Mouse (Mus musculus) hindbrain, embryonic 10.5 days (tissue): ENCODE measurements at regions not wholly inside any gene's neighbourhood (a gene's known extent, or its start where the extent isn't known, plus 50 kb on each side); places are given as distances from the start of the nearest gene placed in this dataset.
A peak's percentile ranks its signal among the peaks of the same experiment; 100 is the strongest.

Experiments
- DNase-seq: peaks from one replicate; pipeline ENCODE4 v3.0.0-alpha.2; 2017; ENCODE audit warnings: low spot score
- H3K27ac ChIP-seq: fragments of 300-500 bp; sonication (generic); 2 replicates; pipeline ENCODE4 v1.5.1; 2016; ENCODE audit warnings: mild to moderate bottlenecking, moderate library complexity
- H3K27me3 ChIP-seq: fragments of 300-500 bp; sonication (generic); 2 replicates; pipeline ENCODE4 v1.6.1; 2016; ENCODE audit warnings: mild to moderate bottlenecking; ENCODE audit not compliant: poor library complexity, insufficient read depth, severe bottlenecking
- H3K36me3 ChIP-seq: fragments of 300-500 bp; sonication (generic); 2 replicates; pipeline ENCODE4 v1.6.1; 2016; ENCODE audit warnings: mild to moderate bottlenecking, moderate library complexity
- H3K4me1 ChIP-seq: fragments of 300-500 bp; sonication (generic); replicated peaks from 2 replicates; pipeline ENCODE4 v1.6.1; 2016; ENCODE audit warnings: mild to moderate bottlenecking
- H3K4me3 ChIP-seq: fragments of 300-500 bp; sonication (generic); 2 replicates; pipeline ENCODE4 v1.5.1; 2016; ENCODE audit warnings: mild to moderate bottlenecking, moderate library complexity
- H3K9me3 ChIP-seq: fragments of 300-500 bp; sonication (generic); 2 replicates; pipeline ENCODE4 v1.6.1; 2016; ENCODE audit warnings: mild to moderate bottlenecking, moderate library complexity
- WGBS: fragments of 180-500 bp; shearing (Covaris S2); methylation state at CpG from one replicate; pipeline ENCODE4 v1.1.7; 2016; 5-methylcytosine and 5-hydroxymethylcytosine counted together

DNA sequence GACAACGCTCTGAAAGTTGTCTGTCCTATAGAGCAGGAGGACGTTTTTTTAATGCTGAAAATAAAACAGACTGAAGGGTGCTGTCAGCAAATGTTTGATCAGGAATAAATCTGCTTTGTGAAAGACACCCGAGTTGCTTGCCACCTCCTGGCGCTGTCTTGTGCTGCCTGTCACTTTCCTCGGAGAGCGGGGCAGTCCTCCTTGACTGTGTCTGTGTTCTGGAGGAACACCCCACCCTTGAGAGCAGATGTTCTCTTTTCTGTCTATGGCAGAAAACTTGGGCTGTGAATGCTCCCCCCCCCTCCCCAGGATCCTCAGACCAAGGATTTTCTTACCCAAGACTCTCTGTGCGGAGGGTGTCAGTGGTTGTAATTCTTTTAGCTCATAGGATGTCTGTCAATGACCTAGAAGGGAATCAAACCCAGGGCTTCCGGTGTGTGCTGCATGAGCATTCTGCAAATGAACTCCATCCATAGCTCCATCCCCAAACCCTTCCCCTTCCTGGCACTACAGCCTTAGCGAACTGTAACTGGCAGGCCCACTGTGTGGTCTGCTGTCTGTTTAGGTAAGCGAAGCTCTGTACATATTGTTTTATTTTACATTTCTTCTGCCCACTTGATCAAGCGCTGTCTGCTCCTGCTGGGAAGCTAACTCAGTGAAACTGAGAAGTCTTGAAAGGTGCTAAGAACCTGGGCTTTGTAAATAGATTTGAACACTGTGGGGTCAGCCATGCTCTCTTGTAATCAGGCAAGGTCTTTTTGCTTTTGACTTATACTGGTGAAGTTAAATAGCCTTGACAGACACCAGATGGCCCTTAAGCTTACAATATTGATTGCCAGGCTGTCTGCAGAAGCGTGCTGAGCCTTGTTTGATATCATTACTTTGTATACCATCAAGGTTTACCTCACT lies 53.0 kb upstream of the Bach1 start:
- Histone ChIP-seq H3K9me3 (no peaks in the 10 kb centered on the region), H3K4me1 (peaks cover 6% of the 10 kb centered on the region; the same call in 1 of the 2 replicates), H3K4me3 (no peak overlapping the region), H3K36me3 (no peaks in the 10 kb centered on the region), H3K27me3 (no peaks in the 10 kb centered on the region), H3K27ac (0 out of 2 replicates have a peak overlapping the region, but pooled peaks have one; percentile 8)
- no peak for DNase-seq
- 68% methylated on average over 12 of the region's 12 CpGs for WGBS

DNA sequence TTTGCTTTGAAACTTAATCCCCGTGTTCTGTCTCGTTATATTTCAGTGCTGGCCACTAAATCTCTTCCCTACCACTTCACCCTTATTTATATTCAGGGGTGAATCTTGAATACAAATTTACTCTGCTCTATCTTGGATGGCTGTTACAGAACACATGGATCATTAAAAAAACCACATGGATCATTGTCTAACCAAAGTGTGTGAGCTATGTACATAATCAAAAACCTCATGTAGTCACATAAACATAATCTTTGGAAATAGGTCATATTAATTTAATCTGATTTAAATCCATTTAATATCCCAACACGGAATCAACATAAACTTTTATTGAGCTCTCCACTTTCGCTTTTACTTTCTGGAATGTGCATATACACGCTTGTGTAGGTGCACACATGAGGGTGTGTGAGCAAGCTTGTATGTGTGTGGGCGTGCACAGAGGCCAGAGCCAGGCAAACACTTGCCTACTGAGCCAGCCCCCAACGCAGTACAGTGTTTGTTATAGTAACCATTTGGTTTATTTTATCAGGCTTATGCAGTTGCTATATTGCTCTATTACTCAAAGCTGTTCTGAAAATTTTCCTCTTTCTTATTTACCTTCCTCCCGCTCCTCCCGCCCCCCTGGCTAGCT lies 52.2 kb upstream of the Bach1 start:
- Histone ChIP-seq H3K36me3 (no peaks in the 10 kb centered on the region), H3K4me1 (peaks cover 6% of the 10 kb centered on the region; the same call in 1 of the 2 replicates), H3K27ac (no peak overlapping the region), H3K27me3 (no peaks in the 10 kb centered on the region), H3K9me3 (no peaks in the 10 kb centered on the region), H3K4me3 (no peak overlapping the region)
- DNase-seq, result no peak
- WGBS, result 86% methylated on average over 9 of the region's 9 CpGs
